Mouse (Mus musculus) limb, embryonic 13.5 days (tissue): Measurements from ENCODE around the gene Rarb. TPM values are rescaled to one million over a fixed set of nuclear protein-coding genes. Genes with fewer than 3 reads are reported as not detected.
A peak's percentile ranks its signal among the peaks of the same experiment; 100 is the strongest.

ENCODE experiments used
- ATAC-seq: fragments of 200-750 bp; cut with Nextera tagmentation; 2 replicates; pipeline ENCODE4 v1.8.0; 2017; ENCODE audit warnings: low read depth, moderate number of reproducible peaks, moderate TSS enrichment; ENCODE audit not compliant: low FRiP score
- H3K27ac ChIP-seq: fragments of 300-500 bp; sonication (generic); 2 replicates; pipeline ENCODE4 v1.5.1; 2015; ENCODE audit warnings: inconsistent platforms, mild to moderate bottlenecking, moderate library complexity
- H3K27me3 ChIP-seq: fragments of 300-500 bp; sonication (generic); 2 replicates; pipeline ENCODE4 v1.6.1; 2015; ENCODE audit warnings: mild to moderate bottlenecking, inconsistent platforms
- H3K36me3 ChIP-seq: fragments of 300-500 bp; sonication (generic); 2 replicates; pipeline ENCODE4 v1.6.1; 2015; ENCODE audit warnings: inconsistent platforms, mild to moderate bottlenecking, moderate library complexity
- H3K4me1 ChIP-seq: fragments of 300-500 bp; sonication (generic); 2 replicates; pipeline ENCODE4 v1.6.1; 2015; ENCODE audit warnings: inconsistent platforms
- H3K4me2 ChIP-seq: fragments of 300-500 bp; sonication (generic); replicated peaks from 2 replicates; pipeline ENCODE4 v1.6.1; 2015; ENCODE audit warnings: inconsistent platforms, mild to moderate bottlenecking, moderate library complexity
- H3K4me3 ChIP-seq: fragments of 300-500 bp; sonication (generic); 2 replicates; pipeline ENCODE4 v1.5.1; 2015; ENCODE audit warnings: moderate library complexity, mild to moderate bottlenecking, inconsistent platforms
- H3K9ac ChIP-seq: fragments of 300-500 bp; sonication (generic); 2 replicates; pipeline ENCODE4 v1.6.1; 2015; ENCODE audit warnings: mild to moderate bottlenecking, inconsistent platforms
- H3K9me3 ChIP-seq: fragments of 300-500 bp; sonication (generic); 2 replicates; pipeline ENCODE4 v1.6.1; 2016; ENCODE audit warnings: inconsistent platforms
- WGBS: fragments of 180-500 bp; shearing (Covaris S2); methylation state at CpG from one replicate; pipeline ENCODE4 v1.1.7; 2015; 5-methylcytosine and 5-hydroxymethylcytosine counted together
- polyA plus RNA-seq: library from polyadenylated mRNA; unstranded; fragments of >200 nt; fragmentation: Nextera tagmentation; extraction: Ambion mirVana; gene quantifications from 2 replicates; pipeline ENCODE4 v1.2.1, GENCODE M21; 2015

Gene Rarb
- polyA plus RNA-seq, 1 experiment from 2014 or later, result 17.8 TPM

DNA sequence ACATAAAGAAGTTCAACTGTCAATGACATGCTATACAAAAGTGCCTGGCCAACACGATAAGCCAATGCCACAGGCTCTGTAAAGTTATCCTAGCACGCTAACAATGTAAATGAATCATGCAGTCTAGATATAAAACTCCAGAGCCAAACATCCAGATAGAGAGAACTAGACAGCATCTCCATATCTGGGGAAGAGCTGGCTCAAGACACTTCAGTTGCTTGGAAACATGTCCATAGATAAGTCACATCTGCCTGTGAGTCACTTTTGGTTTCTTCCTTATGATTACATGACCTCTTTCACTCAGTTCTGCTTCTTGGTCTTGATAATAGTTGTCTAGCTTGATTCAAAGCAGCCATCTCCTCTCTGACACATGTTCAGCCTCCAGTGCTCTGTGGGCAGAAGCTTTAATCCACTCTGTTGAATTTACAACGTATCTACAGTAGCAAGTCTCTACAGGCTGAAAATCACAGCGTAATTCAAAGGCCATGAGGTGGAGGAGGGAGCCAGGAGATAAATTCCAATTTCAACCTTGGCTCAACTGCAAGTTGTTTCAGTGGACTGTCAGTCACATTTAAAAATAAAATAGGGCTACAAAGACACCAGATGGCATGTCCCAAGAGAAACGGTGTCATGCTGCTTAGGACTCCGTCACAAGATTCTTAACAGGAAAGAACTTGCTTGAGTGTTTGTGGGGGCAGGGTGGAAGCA, 271.3 kb downstream of the Rarb start:
- no peaks in the 10 kb centered on the region for H3K27me3 ChIP-seq
- H3K9me3 ChIP-seq, result no peaks in the 10 kb centered on the region
- no peak overlapping the region for H3K4me2 ChIP-seq
- no peak overlapping the region for H3K9ac ChIP-seq
- 77% methylated on average over 6 of the region's 6 CpGs for whole genome bisulfite sequencing
- H3K36me3 ChIP-seq, result 0 out of 2 replicates have a peak, but pooled peaks cover 5% of the 10 kb centered on the region
- no peak for ATAC-seq
- no peak overlapping the region for H3K27ac ChIP-seq
- H3K4me1 ChIP-seq, result peaks cover 11% of the 10 kb centered on the region
- H3K4me3 ChIP-seq, result no peak overlapping the region

DNA sequence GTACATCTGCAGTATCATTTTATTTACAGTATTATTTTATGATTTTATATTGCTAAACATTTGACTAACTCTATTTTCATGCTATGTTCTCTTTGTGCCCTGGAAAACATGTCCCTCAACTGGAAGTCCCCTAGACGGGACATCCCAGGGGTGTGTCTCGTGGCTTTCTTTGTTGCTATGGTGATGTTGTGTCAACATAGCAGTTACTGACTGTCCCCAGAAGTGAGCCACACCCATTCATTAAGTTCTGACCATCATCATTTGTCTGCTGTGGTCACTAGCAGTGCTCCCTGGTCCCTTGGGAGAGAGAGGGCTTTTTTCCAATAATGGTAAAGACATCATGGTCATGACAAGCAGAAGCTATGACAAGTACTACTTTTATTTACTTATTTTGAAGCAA, 274.0 kb downstream of the Rarb start:
- Histone ChIP-seq H3K27ac (no peak overlapping the region), H3K27me3 (no peaks in the 10 kb centered on the region), H3K4me3 (no peak overlapping the region), H3K4me2 (no peak overlapping the region), H3K36me3 (0 out of 2 replicates have a peak, but pooled peaks cover 5% of the 10 kb centered on the region), H3K4me1 (peaks cover 6% of the 10 kb centered on the region; the same call in 1 of the 2 replicates), H3K9ac (no peak overlapping the region), H3K9me3 (no peaks in the 10 kb centered on the region)
- WGBS, result 75% methylated on average over 2 of the region's 2 CpGs
- no peak for ATAC-seq

DNA sequence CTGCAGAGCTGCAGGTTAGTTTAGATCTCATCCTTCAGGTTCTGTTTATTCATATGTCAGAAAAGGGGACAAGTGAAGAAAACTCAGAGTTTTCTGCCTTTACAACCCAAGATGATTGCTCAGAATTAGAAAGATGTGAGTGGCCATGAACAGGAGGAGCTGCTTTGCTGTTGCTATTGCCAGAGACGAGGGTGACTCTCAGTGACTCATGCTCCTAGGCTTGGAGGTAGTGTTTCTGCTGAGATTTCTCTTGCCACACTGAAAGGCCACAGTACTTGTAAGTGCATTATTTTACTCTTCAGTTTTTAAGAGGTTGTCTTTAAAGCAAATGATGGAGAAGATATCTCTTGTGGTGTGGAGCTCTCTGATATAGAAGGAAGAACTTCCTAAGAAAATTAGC, 277.3 kb downstream of the Rarb start:
- Histone ChIP-seq H3K9me3 (no peaks in the 10 kb centered on the region), H3K27ac (no peak overlapping the region), H3K4me2 (no peak overlapping the region), H3K4me3 (no peak overlapping the region), H3K36me3 (no peaks in the 10 kb centered on the region), H3K27me3 (no peaks in the 10 kb centered on the region), H3K4me1 (0 out of 2 replicates have a peak, but pooled peaks cover 3% of the 10 kb centered on the region), H3K9ac (no peak overlapping the region)
- ATAC-seq, result no peak
- WGBS, result 53% methylated on average over 1 of the region's 1 CpGs

DNA sequence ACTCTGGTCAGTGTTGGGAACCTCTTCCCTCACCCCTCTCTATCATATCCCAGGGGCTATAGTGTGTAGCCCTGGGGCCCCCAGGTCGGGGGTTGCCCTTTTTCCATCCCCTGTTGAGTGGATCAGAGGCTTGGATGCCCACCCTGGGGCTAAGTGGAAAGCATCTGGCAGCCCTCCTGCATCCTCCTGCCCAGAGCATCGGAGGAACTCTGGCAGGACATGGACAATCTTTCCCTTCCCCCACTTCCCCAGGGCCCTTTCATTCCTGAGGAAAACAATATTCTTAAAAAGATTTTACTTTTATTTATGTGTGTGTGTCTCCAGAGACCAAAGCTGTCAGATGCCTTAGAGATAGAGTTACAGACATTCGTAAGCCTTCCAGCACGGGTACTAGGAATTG, 281.5 kb downstream of the Rarb start:
- Histone ChIP-seq H3K36me3 (peaks cover 3% of the 10 kb centered on the region; the same call in 1 of the 2 replicates), H3K4me2 (no peak overlapping the region), H3K9ac (no peak overlapping the region), H3K9me3 (no peaks in the 10 kb centered on the region), H3K4me3 (no peak overlapping the region), H3K4me1 (0 out of 2 replicates have a peak, but pooled peaks cover 3% of the 10 kb centered on the region), H3K27me3 (no peaks in the 10 kb centered on the region), H3K27ac (no peak overlapping the region)
- 22% methylated on average over 4 of the region's 4 CpGs for WGBS
- ATAC-seq, result no peak

DNA sequence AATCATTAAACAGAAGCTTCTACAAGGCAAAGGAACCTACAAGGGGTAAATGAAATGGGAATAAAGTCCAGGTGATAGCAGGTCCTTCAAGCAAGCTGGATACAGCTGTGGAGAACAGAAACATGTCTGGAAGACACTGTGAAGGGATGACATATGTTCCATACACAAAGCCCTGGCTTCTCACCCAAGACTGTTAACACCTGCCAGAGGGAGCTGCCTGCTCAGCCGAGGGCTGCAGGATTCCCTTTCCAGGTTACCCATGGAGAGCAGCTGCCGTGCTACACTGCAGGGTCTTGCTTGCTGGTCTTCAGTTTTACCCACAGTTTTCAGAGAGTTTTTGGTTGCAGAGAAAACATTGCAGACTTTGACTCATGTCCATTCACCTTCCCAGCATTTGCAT, 290.3 kb downstream of the Rarb start:
- H3K9me3 ChIP-seq, result no peaks in the 10 kb centered on the region
- WGBS, result 66% methylated on average over 2 of the region's 2 CpGs
- no peaks in the 10 kb centered on the region for H3K4me1 ChIP-seq
- no peak for ATAC-seq
- H3K36me3 ChIP-seq, result peaks cover 3% of the 10 kb centered on the region; the same call in 1 of the 2 replicates
- H3K27me3 ChIP-seq, result no peaks in the 10 kb centered on the region
- no peak overlapping the region for H3K4me2 ChIP-seq
- H3K9ac ChIP-seq, result no peak overlapping the region
- no peak overlapping the region for H3K4me3 ChIP-seq
- H3K27ac ChIP-seq, result no peak overlapping the region

DNA sequence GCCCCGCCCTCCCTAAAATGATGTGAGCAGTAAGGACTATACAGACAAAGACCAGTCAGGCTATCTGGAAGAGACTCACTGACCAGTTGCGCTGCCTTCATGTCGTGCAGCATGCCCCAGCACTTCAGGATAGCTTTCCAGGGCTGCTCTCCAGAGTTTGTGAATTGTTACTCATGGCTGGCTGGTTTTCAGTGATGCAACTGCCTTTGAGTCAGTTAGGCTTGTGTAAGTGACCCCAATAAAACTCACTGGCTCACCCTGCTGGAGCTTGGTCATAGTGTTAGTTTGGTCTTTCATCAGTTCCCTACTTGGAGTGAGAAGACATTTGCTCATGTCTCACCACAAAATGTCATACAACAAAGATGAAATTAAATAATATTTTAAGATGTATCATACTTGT, 292.8 kb downstream of the Rarb start:
- H3K36me3 ChIP-seq, result no peaks in the 10 kb centered on the region
- ATAC-seq, result no peak
- no peak overlapping the region for H3K4me2 ChIP-seq
- WGBS, result 79% methylated on average over 3 of the region's 3 CpGs
- H3K4me1 ChIP-seq, result peaks cover 11% of the 10 kb centered on the region; the same call in 1 of the 2 replicates
- H3K27me3 ChIP-seq, result no peaks in the 10 kb centered on the region
- no peak overlapping the region for H3K4me3 ChIP-seq
- no peak overlapping the region for H3K27ac ChIP-seq
- H3K9ac ChIP-seq, result no peak overlapping the region
- H3K9me3 ChIP-seq, result no peaks in the 10 kb centered on the region

DNA sequence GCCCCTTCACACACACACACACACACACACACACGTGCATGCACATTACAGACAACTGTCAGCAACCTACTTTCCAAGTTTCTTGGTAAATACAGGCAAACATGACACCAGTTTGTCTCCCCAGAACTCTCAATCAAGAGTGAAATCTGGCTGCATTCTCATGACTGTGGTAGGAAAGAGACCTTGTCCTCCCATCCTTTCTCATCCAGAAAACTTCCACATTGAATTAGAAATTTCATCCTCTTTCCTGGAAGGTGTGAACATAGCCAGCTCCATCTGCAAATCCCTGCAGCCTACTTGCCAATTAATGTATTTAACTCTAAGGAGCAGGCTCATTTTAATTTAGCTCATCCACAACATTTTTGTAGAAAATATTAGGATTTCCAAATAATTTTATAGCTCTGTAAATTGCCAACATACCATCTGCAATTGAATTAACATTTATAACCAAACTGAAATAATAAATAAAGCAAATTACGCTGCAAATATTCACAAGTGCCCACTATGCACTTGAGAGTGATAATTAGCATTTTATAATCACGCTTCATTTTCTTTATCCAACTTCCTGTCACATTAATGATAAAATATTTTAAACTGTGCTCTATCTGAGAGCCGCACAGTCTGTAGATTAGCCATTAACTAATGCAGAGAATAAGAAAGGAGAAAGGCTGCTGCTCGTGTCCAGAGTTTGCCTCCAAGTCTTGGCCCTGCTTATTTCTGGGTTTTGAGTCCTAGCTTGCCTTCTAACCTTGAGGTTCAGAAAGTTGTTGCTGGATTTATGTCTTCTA, 293.6 kb downstream of the Rarb start:
- H3K27ac ChIP-seq, result no peak overlapping the region
- WGBS, result 71% methylated on average over 5 of the region's 5 CpGs
- H3K9ac ChIP-seq, result no peak overlapping the region
- H3K36me3 ChIP-seq, result no peaks in the 10 kb centered on the region
- no peak overlapping the region for H3K4me3 ChIP-seq
- H3K27me3 ChIP-seq, result no peaks in the 10 kb centered on the region
- peaks cover 11% of the 10 kb centered on the region; the same call in 1 of the 2 replicates for H3K4me1 ChIP-seq
- no peak for ATAC-seq
- H3K4me2 ChIP-seq, result no peak overlapping the region
- no peaks in the 10 kb centered on the region for H3K9me3 ChIP-seq

DNA sequence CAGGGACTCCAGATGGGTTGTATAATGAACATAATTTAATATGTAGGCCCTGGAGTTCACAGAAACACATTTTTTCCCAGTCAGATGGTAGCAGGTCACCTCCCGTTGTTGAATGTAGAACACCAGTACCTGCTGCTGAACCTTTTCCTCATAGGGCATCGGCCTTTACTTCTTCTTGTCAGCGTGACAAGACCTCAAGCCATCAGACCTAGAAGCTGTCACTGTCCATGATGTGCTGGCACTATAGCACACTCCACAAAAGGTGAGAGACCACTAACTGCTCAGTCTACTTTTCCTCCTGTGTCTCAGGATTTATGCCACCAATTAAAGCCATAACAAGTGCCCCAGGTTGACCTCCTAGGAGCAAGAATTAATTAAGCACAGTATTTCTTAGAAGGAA, 296.1 kb downstream of the Rarb start:
- Histone ChIP-seq H3K4me3 (no peak overlapping the region), H3K27me3 (no peaks in the 10 kb centered on the region), H3K9me3 (no peaks in the 10 kb centered on the region), H3K9ac (no peak overlapping the region), H3K4me2 (no peak overlapping the region), H3K36me3 (no peaks in the 10 kb centered on the region), H3K4me1 (peaks cover 31% of the 10 kb centered on the region), H3K27ac (no peak overlapping the region)
- 29% methylated on average over 3 of the region's 3 CpGs for WGBS
- no peak for ATAC-seq

DNA sequence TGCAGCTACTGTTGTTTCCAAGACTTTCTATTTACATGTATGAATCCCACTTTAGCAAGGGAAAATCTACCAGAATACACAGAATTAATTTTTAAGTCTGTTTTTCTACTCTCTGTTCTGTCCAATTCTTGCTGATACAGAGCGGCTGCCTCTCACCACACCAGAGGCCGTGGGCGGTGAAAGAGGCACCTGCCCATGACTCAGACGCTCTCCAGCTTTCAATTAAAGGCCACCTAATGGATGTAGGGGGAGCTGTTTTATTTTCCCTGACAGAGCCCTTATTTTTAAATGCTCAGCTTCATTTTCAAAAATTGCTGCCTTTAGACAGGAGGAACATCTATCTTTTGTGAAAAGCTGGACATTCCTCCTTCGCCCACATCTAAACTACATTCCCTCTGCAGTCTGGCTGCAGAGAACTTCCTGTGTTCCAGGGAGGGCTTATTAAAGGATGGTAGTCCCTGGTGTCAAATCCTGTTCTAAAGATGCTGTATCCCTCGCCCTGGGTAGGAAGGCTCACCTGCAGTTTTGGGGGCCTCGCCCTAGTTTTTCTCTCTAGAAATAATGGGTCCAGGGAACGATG, 299.3 kb downstream of the Rarb start:
- Histone ChIP-seq H3K9ac (no peak overlapping the region), H3K4me1 (peaks cover 42% of the 10 kb centered on the region), H3K27ac (no peak overlapping the region), H3K4me3 (no peak overlapping the region), H3K4me2 (no peak overlapping the region), H3K9me3 (no peaks in the 10 kb centered on the region), H3K27me3 (no peaks in the 10 kb centered on the region), H3K36me3 (no peaks in the 10 kb centered on the region)
- ATAC-seq, result no peak
- 62% methylated on average over 8 of the region's 8 CpGs for WGBS

DNA sequence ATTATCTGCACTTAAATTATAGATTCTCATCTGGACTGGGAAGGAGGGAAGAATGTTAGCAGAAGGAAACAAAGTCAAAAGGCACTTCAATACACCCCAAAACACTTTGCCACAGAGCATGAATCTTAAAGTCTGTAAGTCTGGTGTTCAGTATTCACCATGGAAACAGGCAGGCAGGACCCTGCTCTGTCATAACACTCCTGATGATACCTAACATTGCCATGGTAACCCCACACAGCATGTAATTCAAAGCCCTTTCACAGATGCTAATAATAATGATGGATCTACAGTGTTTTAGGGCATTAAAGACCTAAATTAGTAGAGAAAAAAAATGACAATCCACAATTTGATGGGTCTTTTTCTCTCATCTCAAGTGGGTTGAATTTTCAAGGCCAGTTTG, 301.0 kb downstream of the Rarb start:
- Histone ChIP-seq H3K27ac (no peak overlapping the region), H3K9ac (no peak overlapping the region), H3K4me2 (no peak overlapping the region), H3K9me3 (no peaks in the 10 kb centered on the region), H3K36me3 (no peaks in the 10 kb centered on the region), H3K4me1 (peaks cover 39% of the 10 kb centered on the region), H3K4me3 (no peak overlapping the region), H3K27me3 (no peaks in the 10 kb centered on the region)
- no peak for ATAC-seq

DNA sequence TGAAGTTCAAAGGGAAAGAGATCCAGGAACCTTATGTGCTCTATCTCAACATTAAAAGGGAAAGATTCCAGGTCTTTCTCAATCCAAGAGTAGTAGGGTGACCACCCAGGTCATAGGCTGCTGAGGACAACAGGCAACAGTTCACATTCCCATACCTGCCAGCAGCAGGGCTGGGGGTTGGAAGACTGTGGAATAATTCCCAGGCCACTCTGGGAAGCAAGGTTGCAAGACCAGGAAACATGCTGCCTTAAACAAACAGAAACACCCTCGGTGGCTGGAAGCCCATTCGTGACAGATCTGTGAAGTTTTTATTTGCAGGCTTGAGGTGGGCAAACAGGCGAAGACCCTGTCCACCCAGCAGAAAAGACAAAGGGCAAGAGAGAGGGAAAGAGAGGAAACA, 303.2 kb downstream of the Rarb start:
- Histone ChIP-seq H3K4me2 (no peak overlapping the region), H3K9me3 (no peaks in the 10 kb centered on the region), H3K27me3 (no peaks in the 10 kb centered on the region), H3K36me3 (no peaks in the 10 kb centered on the region), H3K27ac (no peak overlapping the region), H3K4me3 (no peak overlapping the region), H3K4me1 (peaks cover 33% of the 10 kb centered on the region), H3K9ac (no peak overlapping the region)
- no peak for ATAC-seq
- 64% methylated on average over 3 of the region's 3 CpGs for WGBS

DNA sequence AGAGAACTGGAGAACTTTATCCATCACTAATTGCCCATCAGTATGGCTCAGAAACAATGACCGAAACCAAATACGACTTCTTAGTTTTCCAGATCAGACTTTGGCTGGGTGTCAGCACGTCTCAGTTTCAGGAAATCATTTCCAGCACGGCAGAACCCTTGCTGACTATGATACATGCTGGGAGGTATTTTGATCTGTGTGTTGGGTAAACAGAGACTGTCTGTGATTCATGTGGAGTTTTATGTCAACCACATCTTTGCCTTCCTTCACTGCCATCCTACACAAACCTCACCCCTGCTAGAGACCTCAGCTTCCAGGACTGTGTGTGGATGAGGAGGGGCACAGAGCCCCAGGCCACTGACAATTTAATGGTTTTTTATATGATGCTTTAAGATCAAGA, 308.4 kb downstream of the Rarb start:
- H3K4me3 ChIP-seq, result no peak overlapping the region
- WGBS, result 32% methylated on average over 4 of the region's 4 CpGs
- no peak overlapping the region; the same call in 1 of the 2 replicates for H3K27ac ChIP-seq
- H3K9me3 ChIP-seq, result no peaks in the 10 kb centered on the region
- peak; percentile 44; the same call in 1 of the 2 replicates for ATAC-seq
- H3K4me1 ChIP-seq, result peaks cover 15% of the 10 kb centered on the region
- no peak overlapping the region for H3K9ac ChIP-seq
- peaks cover 10% of the 10 kb centered on the region for H3K36me3 ChIP-seq
- no peak overlapping the region for H3K4me2 ChIP-seq
- H3K27me3 ChIP-seq, result no peaks in the 10 kb centered on the region
